Mouse (Mus musculus) CD8-positive naive resting alpha-beta T cell, adult 2 months (primary cell): ENCODE data around the gene Gm3646.

Experiments
- DNase-seq, 2 experiments: peaks; one replicate each; pipeline ENCODE4 v3.0.0; 2022; ENCODE audit warnings: low read depth in 2 of 2, low spot score in 2 of 2

Gm3646 gene

DNA sequence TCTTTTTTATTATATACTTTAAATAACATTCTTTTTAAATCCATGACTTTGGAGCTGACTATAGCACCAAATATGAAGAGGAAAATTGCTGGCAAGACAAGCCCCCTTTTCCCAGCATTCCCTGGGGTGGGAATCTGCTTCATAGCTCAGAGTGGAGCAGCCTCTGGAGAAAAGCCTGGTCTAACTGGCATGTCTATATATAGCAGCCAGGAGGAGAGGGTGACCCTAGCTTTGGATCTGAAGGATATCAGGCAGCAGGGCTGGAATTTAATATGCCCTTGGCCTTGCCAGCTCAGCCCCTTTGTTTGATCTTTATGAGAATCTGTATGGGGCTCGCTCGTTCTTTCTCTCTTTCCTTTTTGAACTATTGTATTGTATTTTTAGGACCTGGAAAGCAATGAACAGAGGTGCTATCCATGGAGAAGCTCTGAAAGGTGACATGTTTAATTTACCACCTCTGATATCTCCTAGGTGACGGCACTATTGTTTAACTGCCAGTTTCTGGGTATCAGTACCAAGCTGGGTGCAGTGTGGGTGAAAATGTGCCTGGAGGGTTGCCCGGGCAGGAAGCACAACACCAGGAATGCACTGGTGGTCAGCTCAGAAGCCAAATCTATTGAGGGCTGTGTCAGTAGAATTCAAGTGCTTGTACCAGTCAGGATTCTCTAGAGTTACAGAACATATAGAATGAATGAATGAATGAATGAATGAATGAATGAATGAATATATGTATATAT, at the start of gene Gm3646:
Gm3646 (minus strand) TSS at position 90 of the 737 bp plus-strand sequence.
- DNase-seq, result no peak

DNA sequence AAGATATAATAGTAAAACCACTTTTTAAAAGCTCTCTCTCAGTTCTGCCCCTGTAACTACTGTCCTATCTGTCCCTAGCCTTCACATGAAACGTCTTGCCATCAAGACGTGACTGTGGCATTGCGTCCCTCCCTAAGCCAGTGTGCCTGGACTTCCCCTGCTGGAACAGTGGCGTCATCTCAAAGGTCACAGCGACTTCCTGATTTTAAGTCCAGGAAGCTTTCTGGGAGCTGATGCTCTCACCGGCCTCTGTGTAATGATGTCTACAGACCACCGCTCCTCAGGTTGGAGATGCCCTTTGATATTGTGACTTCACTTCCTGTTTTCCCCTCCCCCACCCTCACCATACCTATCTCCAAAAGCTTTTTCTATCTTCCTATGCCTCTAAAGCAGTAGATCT, 41.9 kb upstream of the Gm3646 start:
- no peak for DNase-seq

DNA sequence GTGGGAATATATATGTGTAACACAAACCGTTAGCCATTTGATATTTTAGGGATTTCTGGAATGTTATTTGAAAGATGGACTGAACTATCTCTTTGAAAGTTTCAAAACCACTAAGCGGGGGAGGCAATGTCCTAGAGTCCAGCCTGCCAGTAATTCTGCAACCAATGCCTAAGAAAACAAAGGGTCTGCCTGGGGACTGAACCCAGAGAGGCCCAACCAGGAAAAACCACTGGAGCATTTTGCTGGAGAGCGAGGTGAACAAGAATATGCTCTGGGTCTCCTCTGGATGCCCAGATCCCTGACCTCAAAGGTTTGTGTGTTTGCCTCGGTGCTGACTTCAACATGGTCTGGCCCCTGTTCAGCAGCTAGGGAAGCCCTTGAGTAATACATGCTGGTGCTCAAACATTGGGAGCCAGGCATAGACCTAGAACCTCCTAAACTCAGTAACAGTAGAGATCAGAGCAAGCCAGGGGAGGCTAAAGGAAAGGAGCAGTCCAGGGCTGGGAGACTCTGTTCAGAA, 41.0 kb upstream of the Gm3646 start:
- DNase-seq, result no peak

DNA sequence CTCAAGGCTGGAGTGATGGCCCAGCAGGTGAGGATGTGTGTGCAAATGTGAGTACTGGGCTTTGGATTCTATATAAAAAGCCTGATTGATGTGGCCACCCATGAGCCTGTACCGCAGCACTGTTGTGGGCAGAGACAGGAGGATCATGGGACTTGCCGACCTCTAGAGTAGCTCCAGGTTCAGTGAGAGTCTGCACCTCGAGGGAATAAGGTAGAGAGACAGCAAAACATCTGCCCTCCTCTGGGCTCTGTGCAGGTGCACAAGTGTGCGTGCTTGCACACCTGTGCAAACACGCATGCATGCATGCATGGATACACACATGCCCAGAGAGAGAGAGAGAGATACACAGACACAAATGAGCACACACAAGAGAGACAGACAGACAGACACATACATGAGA, 38.2 kb upstream of the Gm3646 start:
- DNase-seq, result peak; percentile 23 to 29

DNA sequence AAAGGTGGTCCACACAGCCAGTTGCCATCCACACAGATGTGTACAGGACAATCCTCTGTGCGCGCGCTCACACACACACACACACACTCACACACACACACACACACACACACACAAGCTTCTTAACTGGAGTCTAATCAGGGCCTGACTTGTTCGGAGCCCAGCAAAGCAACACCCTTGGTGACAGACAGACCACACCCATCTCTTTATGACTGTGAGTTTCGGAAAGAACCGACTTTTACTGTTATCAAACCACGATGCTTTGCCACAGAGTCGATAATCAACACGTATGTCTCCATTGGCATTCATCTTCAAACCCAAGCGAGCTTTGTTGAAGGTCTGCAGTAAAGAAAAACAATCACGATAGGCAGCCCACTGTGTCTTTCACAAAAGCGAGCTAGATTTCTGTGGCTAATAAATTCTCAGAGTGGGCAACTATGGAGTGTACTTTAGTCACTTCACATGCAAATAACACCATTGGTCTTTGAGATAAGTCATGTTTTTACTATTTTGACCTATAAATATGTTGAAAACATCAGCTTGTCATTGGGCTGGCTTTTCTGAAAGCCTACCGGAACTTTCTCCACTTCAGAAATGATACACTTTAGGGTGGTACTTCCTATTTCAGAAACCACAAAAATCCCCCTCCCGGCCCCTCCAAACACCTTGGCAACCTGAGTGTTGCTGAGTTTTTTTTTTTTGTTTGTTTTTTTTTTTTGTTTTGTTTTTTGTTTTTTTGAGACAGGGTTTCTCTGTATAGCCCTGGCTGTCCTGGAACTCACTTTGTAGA, 37.3 kb upstream of the Gm3646 start:
- peak; percentile 53 to 60 for DNase-seq

DNA sequence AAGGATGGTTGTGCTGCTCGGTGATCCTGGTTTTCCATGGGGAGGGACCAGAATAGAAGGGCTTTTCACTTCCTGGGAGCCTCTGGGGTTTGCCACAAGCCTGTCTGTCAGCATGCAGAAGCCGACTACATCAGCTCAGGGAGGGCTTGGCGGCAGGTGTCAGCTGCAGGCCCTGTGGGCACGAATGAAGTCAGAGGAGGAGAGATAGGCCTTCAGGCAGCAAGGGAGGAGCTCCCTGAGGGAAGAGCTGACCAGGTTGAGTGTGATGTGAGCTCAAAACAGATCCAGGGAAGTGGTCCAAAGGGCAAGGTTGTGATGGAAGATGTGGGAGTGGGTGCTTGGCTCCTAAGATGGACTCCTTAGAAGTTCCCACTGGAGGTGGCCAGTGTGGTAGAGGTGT, 35.7 kb upstream of the Gm3646 start:
- DNase-seq, result peak in 1 of 2 experiments; percentile 4

DNA sequence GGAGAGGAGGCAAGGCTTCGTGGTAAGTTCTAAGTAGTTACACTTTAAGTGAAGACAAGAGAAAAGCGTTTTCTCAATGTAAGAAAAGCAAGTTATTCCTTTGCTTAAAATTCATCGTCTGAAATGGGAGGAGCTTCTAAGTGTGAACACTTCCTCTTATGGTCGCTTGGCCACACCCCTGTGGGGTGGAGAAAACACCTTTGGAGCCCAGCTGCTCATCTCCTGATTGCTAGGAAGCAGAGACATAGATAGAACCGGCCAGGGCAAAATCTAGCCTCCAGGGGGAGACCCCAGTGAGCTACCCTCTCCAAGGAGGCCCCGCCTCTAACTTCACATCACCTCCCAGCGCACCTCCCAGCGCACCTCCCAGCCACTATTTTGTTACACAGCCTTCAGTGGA, 34.7 kb upstream of the Gm3646 start:
- no peak for DNase-seq

DNA sequence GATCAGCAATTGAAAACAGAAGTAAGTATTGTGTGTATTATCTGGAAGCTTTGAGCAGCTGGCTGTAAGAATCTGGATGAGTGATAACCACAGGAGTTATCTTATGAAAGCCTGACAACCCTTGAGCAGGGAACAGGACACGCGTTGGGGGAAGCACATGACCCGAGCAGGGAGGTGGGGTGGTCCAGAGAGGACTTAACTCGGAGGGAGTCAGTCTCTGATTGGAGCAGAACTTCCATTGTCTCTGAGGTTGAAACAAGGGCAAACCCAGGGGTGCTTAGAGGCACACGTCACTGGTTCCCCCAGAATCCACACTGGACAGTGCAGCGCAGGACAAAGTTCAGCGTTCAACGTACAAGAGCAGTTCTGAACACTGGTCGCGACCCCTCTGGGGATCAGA, 34.1 kb upstream of the Gm3646 start:
- no peak for DNase-seq

DNA sequence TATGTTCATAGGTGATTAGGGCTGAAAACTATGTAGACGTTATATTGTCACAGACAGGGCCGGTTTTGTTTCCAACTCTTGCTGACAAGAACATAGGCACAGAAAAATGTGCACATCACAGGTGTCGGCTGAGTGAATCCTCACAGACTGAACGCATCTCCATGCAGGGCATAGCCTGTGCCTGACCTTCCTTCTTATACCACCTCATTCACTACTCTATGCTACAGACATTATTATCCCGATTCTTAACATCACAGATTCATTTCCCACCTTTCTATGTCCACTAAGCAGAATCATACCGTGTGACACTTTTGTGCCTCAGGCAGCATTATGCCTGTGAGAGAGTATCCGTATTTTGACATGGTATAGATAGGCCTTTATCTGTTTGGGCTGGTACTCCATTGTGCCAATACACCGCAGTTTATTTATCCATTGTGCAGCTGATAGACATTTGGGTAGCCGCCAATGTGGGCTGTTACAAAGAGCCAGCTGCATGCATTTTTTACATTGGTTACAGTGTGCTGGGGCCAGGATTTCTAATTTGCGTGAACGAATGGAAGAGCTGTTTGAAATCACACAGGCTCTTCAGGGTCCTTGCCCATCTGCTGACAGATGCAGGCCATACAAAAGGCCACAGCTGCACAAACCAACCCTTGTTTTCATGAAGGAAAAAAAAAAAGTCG, 33.5 kb upstream of the Gm3646 start:
- no peak for DNase-seq

DNA sequence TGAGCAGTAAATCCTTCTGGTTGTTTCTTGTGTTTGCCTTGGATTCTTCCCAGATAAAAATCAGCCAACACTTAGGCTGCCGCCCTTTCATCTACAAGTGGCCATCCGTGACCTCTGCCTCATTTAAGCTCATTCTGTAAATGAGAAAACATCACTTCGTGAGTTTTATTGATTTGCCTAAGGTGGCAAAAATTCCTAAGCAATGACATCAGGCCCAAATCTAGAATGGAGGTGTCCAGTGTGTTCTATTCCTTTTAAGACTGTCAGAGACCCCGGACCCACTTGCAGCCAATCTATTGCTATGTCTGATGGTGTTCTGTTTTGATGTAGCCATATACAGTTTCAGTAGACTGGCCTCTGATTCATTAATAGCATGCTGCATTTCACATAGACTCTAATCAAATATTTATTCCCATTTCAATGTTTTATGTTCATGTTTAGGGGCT, 26.5 kb upstream of the Gm3646 start:
- DNase-seq, result no peak

DNA sequence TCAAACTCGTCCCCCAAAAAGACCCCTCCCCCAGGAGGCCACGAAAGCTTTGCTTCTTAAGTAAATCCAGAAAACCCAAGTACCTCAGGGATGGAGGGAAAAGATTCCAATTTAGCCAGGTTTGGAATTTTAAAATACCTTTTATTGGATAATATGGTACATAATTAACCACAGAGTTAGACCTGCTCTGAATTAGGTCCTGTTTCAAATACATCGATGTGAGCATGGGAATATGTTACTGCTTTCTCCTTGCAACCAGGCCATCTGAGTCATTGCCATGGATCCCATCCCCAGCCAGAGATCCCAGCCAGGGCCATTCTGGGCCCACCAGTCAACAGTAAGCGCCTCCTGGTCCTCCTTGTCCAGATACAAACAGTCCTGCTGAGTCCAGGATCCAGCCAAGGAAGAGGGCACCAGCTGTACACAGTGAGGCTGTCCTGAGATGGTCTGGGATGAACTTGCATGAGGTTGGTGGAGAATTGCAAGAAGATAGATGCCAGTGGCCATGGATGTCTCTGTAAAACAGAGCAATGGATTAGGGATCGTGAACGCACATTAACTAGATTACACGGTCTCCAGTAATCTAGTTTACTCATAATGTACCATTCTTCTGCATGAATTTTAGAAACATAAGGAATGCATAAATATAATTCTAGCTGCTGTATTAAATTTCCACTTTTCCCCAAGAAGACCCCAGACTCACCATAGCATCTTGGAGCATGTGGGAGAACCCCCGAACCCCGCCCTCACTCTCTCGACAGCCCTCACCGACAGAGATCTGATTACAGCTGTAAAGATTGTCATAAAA, 25.9 kb upstream of the Gm3646 start:
- DNase-seq, result no peak

DNA sequence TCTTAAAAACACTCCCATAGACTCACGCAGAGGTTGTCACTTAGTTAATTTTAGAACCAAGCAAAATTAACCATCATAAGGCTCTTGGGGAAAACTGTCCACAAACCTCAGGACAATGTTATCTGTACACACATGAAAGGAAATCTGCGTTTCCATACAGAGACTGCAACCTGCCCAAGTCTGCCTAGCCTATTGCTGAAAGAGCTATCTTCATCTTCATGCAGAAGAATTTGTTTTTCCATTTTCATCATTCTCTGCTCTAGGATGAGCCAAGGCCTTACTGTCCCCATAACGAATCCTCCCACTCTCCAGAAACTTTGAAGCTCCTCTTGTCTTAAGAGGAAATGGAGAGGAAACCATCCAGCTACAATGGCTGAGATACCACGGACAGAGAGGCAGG, 19.8 kb upstream of the Gm3646 start:
- DNase-seq, result no peak

DNA sequence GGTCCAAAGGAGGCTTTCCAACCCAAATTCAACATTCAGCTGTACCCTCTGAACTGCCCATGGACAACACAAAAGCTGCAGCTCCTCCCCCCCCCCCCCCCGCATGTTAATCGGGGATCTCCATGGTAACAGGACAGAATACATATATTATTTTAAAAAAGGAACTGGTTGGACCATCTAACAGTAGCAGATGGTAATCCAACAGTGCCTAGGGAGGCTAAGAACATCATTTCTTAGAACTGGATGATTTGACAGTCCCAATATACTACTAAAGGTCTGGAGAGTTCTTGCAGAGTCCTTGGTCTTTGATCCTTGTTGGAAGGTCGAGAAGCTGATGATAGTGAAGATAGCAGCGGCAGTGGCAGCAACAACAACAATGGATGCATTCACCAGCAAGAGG, 19.1 kb upstream of the Gm3646 start:
- no peak for DNase-seq

DNA sequence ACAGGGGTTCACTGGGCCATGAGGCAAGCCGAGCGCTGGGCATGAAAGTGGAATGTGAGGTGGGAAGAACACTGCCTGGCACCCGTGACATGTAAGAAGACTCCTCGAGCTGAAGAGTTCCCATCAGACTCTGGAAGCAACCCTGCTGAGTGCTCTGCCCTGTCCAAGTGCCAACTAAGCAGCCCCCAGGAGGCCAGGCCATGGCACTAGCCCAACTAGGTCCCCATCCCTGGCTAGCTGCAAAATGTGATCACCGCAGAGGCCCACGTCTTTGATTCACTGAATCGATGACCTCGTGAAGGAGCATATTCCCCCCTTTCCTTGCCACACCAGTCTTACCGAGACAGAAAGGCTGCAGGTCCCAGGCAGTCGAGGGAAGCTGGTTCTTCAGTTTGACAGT, 14.5 kb upstream of the Gm3646 start:
- DNase-seq, result no peak

DNA sequence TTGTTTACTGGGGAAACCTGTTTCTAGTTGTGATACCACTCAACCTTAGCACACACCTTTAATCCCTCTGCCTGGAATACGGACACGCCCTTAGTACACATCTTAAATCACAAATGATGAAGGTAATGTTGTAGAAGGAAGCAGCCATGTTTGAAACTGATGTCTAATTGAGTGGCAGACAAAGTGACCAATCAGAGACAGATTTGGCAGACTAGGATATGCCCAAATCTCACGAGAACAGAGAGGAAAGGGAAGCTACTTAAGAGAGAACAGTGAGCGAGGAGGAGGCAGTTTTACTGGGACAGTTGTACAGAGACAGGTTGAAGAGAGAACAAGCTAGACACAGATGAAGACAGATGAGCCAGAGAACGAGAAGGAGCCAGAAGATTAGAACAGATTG, 10.6 kb upstream of the Gm3646 start:
- DNase-seq, result no peak

DNA sequence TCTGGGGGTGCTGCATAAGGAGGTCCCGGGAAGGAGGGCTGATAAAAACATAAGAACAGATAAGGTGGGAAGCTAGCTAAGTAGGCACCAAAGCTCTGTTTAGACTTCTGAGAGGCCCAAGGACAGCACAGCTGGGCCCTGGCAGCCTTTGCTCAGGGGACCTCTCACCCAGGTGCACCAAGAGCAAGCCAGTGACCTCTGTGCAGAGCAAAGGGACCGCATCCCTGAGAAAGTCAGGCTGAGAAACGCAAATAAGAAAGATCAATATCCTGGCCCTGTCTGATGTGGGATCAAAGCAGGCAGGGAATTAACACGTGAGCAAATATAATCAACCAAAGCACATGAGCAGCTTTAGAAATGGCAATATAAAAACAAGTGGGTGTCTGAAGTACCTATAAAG, 7.9 kb upstream of the Gm3646 start:
- no peak for DNase-seq

DNA sequence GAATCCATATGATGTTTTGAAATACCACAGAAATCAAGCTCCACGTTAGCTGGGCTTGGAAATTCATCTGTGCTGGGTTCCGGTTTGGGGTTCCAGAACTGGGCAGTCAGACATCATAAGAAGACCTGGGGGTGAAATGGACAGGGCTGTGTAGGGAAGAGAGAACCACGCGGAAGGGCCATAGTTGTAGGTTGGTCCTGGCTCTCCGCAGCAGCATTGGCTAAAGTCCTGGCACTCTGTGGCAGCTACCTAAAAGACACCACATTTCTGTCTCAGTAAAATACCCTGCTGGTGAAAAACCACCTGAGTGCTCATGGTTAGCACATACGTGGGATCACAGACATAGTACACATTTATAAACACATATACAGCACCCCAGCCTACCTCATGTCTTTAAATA, 343 bp downstream of the Gm3646 start:
- no peak for DNase-seq

DNA sequence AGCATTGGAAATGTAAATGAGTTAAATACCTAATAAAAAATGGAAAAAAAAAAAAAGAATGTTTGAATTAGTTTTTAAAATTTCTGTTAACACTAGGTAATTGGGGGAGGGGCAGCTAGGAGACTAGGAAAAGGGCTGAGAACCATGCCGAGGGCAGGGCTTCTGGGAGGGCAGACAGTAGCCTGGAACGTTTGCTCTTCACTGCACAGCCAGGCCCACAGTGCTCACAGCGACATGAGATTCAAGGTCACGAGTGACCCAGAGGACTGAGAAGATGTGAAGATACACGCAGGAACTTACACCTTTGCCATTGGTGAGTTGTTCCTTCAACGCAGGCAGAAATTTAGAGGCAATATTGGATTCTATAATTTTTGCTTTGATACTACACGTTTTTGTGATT, 2.2 kb downstream of the Gm3646 start:
- no peak for DNase-seq

DNA sequence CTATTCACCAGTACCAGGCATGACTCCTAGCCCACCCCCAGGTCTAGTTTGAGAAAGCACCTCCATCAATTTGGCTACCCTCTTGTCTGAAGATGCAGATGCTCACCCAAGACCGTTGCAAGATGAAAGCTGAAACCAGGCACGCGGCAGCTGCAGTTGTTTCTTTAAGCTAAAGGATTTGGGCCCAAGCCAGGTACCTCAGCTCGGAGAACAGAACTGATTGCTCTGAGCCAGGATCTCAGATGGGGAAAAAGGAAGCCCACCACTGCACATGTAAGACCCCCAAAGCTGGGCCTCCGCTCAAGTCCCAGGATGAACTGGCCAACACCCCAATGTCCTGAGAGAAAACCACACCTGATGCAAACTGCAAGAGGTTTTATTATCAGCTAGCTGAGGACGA, 7.6 kb downstream of the Gm3646 start:
- no peak for DNase-seq

DNA sequence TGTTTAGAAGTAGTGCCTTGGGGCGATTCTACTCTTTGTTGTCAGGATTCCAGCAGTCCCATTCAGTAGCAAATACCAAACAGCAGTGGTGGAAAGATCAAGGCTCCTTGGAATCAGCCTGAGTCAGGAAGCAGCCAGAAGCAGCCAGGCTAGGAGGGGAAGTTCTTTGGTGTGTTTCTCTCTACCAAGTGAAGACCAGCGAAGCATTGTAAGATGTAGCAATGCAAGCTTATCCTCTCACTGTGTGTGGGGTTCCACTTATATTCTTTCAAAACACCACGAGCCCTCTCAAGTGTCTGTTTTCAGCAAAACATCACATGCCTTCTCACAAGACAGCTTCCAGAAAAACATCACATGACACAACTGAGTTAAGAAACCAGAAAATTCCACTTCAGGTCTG, 8.4 kb downstream of the Gm3646 start:
- no peak for DNase-seq

DNA sequence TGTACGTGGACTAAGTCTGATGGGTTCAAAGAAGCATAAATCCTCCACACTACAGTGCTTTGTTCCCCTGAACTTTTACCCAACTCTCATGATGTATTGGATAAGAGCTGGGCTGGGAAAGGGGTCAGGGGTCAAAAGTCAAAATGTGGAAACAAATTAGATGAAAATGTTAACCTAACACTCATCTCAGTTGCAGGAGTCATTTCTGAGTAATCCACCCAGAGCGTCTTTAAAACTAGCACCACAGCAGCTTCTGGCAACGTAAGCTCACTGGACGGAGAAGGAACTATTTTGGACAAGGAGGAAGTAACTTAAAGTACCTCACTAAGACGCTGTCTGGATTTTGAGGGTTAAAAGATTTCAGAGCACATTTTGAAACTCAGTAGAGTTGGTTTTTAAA, 20.5 kb downstream of the Gm3646 start:
- no peak for DNase-seq
